Mouse (Mus musculus) E14TG2a.4 (cell line): ENCODE measurements around the gene Narfl.

Experiments
- H3K27me3 ChIP-seq: 2 replicates; pipeline ENCODE4 v1.6.1; 2014; ENCODE audit warnings: low read length, control low read depth; ENCODE audit not compliant: insufficient read depth
- H3K36me3 ChIP-seq: 2 replicates; pipeline ENCODE4 v1.6.1; 2014; ENCODE audit warnings: low read length, control low read depth; ENCODE audit not compliant: insufficient read depth
- H3K4me1 ChIP-seq: replicated peaks from 2 replicates; pipeline ENCODE4 v1.6.1; 2014; ENCODE audit warnings: low read depth, low read length, control low read depth
- H3K4me3 ChIP-seq: replicated peaks from 2 replicates; pipeline ENCODE4 v1.5.1; 2014; ENCODE audit warnings: mild to moderate bottlenecking, low read length
- H3K9me3 ChIP-seq: 2 replicates; pipeline ENCODE4 v1.6.1; 2014; ENCODE audit warnings: low read length, control low read depth
- CTCF ChIP-seq: conservative IDR thresholded peaks from 2 replicates; pipeline ENCODE4 v1.5.1; 2014; ENCODE audit warnings: low read length
- NANOG ChIP-seq: IDR thresholded peaks from 2 replicates; pipeline ENCODE4 v1.6.1; 2014; ENCODE audit warnings: borderline replicate concordance, low read length, mixed read lengths
- POU5F1 ChIP-seq: IDR thresholded peaks from 2 replicates; pipeline ENCODE4 v1.6.1; 2014; ENCODE audit warnings: low read length, borderline replicate concordance

The Narfl gene

DNA sequence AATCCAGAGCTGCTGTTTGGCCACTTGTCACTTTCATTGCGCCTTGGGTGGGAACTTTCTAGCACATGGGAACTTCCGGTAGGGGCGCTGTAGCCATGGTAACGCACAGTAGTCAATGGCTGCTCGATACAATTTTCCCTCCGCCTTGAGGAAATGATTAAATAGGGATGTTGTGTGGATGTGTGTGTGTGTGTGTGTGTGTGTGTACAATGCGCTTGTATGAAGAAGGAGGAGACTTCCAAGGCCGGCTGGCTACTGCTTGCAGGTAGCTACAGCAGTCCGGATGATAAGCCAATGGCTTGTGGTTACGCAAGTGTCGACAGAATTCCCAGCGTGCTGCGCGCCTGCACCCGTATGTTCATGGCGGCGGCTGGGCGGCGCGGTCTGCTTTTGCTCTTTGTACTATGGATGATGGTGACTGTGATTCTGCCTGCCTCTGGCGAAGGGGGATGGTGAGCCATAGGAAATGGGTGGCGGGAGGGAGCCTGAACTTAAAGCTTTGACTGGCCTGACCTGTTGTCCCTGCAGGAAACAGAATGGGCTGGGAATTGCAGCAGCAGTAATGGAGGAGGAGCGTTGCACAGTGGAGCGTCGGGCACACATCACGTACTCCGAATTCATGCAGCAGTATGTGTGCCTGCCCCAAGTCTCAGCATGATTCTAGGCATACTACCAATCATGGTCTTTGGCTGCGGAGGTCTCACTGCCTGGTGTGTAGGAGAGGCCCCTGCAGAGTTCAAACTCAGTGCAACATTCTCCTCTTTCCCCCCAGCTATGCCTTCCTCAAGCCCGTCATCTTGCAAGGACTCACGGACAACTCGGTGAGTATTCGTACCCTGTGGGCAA is 55.4 kb downstream of the Narfl start, which contains the start of gene Jmjd8:
Gene Jmjd8 (plus strand): TSS at position 156 of the 846 bp plus-strand sequence.
- no peaks in the 10 kb centered on the region for H3K27me3 ChIP-seq
- H3K9me3 ChIP-seq = no peaks in the 10 kb centered on the region
- peaks cover 86% of the 10 kb centered on the region for H3K4me1 ChIP-seq
- H3K36me3 ChIP-seq = peaks cover 66% of the 10 kb centered on the region
- TF ChIP-seq CTCF (peak; percentile 27), NANOG (no peak)
- H3K4me3 ChIP-seq = peak within 1 kb of the TSS; percentile 95

DNA sequence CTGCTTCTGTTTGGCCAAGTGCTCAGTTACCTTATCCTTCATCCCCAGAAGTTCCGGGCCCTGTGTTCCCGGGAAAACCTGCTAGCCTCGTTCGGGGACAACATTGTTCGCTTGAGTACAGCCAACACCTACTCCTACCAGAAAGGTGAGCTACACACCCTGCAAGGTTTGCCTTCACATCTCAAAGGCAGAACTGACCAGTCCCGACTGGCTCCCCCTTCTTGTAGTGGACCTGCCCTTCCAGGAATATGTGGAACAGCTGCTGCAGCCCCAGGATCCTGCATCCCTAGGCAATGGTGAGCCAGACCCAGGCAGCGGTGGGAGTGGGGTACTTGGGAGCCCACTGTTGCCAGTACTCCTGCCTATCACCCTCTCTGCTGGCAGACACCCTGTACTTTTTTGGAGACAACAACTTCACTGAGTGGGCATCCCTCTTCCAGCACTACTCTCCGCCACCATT is 56.0 kb downstream of the Narfl start:
- no peaks in the 10 kb centered on the region for H3K27me3 ChIP-seq
- H3K36me3 ChIP-seq = peaks cover 72% of the 10 kb centered on the region
- no peaks in the 10 kb centered on the region for H3K9me3 ChIP-seq
- H3K4me1 ChIP-seq = peaks cover 86% of the 10 kb centered on the region
- TF ChIP-seq CTCF (no peak), NANOG (no peak), POU5F1 (no peak)
- H3K4me3 ChIP-seq = peak overlapping the region; percentile 95

DNA sequence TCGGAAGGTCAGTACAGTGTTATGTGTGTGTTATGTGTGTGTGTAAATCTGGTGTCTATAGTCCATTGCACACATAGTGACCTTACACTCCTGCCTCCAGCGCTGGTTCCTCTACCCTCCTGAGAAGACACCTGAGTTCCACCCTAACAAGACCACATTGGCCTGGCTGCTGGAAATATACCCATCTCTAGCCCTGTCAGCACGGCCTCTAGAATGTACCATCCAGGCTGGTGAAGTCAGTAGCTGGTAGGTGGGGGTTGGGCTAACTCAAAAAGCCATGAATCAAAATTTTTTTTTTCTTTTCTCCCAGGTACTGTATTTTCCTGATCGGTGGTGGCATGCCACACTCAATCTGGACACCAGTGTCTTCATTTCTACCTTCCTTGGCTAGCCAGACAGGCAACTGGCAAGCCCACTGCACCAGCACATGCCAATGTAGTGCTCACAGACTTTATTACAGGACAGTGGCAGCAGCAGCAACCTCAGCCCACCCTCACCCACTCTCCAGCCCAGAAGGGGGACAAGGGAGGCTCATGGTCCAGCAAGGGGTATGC is 56.7 kb downstream of the Narfl start:
- no peaks in the 10 kb centered on the region for H3K9me3 ChIP-seq
- H3K27me3 ChIP-seq = no peaks in the 10 kb centered on the region
- peaks cover 74% of the 10 kb centered on the region for H3K36me3 ChIP-seq
- H3K4me3 ChIP-seq = peak overlapping the region; percentile 95
- TF ChIP-seq POU5F1 (no peak), CTCF (no peak), NANOG (no peak)
- peaks cover 86% of the 10 kb centered on the region for H3K4me1 ChIP-seq

DNA sequence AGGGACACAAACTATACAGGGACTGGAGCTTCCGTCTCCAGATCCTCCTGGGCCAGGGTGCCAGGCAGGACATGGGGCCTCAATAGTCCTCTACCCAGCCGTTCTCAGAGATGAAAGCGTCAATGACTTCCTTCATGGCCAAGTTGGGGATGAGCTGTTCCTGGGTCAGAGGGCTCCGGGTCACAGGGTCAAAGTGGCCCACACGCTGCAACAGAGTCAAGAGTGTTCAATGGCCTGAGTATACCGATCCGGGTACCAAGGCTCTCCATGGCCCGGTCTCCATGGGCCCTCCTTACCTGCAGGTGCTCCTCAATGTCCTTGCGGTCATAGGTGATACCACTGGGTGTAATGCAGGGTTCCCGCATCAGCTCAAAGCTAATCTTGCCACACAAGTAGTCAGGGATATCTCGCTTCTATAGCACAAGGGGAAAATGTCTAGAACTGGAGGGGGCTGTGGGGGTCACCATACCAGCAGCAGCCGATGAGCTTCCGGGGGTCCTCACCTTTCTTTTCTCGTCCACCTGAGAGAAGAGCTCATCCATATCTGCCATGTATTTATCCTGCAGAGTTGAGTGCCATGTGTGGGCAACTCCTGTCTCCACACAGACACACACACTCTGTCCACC is 57.3 kb downstream of the Narfl start:
- Histone ChIP-seq H3K27me3 (peaks cover 2% of the 10 kb centered on the region; the same call in 1 of the 2 replicates), H3K4me1 (peaks cover 86% of the 10 kb centered on the region), H3K9me3 (no peaks in the 10 kb centered on the region), H3K4me3 (peak overlapping the region; percentile 95), H3K36me3 (peaks cover 74% of the 10 kb centered on the region)
- TF ChIP-seq CTCF = no peak
- TF ChIP-seq POU5F1 = no peak
- no peak for TF ChIP-seq NANOG

DNA sequence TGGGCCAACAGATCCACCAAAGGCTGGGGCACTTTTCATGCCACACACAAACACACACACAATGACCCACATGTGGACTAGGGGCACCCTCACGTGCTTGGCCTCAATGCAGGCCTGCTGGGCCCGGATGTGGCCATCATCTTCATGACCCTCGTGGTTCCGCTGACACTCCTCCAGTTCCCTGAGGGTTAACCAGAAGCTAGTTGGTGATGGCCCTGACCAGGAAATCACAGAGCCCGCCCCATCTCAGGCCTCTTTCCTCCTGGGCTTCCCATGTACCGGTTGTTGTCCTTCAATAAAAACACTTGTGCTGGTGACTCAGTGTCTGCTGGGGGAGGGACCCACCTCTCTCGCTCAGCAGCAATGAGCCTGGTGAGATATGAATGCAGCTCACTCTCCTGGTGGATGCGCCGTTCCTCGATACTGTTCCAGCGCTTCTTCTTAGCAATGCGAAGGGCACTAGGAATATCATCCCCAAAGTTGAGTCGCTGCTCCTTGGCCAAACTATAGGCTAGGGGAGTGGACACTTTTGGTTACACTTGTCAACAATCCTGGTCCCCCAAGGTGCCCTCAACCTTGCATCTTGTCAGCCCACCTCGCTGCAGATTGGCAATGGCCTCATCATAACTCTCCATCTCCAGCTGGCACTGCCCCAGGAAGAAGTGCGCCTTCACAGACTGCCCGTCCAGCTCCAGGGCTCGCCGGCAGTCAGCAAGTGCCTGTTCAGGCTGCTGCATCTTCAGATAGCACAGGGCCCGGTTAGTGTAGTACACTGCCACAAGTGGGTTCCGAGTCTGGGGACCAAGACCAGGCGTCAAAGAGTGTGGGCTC is 58.1 kb downstream of the Narfl start:
- Histone ChIP-seq H3K4me3 (peak overlapping the region; percentile 95), H3K27me3 (peaks cover 9% of the 10 kb centered on the region), H3K9me3 (no peaks in the 10 kb centered on the region), H3K36me3 (peaks cover 71% of the 10 kb centered on the region), H3K4me1 (peaks cover 86% of the 10 kb centered on the region)
- TF ChIP-seq CTCF (no peak), POU5F1 (no peak), NANOG (no peak)

DNA sequence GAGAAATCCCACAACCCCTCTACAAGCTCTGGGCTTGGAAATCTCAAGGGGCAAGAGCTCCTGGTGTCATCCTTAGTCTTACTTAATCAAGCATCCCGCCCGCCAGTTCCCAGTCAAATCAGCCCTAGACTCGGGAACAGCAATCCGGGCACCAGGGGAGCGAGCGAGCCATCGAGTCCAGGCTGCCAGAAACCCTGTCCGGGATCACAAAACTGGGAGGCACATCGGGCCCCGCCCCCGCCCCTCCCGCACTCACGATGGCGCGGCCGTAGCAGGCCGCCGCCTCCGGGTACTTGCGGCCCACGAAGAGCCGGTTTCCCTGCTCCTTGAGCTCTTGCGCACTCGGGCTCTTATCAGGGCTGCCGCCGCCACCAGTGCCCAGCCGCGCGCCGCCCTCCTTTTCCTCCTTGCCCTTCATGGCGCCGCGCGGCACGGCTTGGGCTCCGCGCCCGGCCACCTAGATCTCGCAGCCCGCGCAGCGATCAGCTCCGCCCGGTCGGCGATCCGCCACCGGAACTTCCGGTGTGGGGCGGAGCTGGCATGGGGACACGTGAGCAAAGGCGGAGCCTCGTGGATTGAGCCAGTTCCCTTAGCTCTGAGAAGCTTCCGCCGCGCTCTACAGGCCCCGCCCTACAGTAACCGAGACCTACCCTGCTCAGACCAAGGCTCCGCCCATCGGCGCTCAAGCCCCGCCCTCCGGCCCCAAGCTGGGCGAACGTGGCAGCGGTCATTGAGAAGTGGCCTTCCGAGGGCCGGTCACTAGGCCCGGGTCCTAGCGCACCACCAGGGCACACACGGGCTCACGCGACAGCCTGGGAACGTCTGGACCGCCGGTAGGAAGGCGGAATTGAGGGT is 59.1 kb downstream of the Narfl start:
- Histone ChIP-seq H3K4me3 (peak overlapping the region; percentile 95), H3K4me1 (peaks cover 85% of the 10 kb centered on the region), H3K36me3 (peaks cover 65% of the 10 kb centered on the region), H3K27me3 (peaks cover 11% of the 10 kb centered on the region), H3K9me3 (no peaks in the 10 kb centered on the region)
- TF ChIP-seq CTCF (no peak), POU5F1 (no peak), NANOG (no peak)
